Mouse (Mus musculus) CD4-positive naive resting alpha-beta T cell, adult 57 days (primary cell): Measurements from ENCODE around the gene Bspry. TPM values are rescaled to one million over a fixed set of nuclear protein-coding genes. Genes with fewer than 3 reads are reported as not detected.

ENCODE experiments used
- total RNA-seq: library from RNA; stranded (reverse); gene quantifications from one replicate; pipeline ENCODE4 v1.2.4, GENCODE M21; 2023

The Bspry gene
- total RNA-seq, result 0.95 TPM

DNA sequence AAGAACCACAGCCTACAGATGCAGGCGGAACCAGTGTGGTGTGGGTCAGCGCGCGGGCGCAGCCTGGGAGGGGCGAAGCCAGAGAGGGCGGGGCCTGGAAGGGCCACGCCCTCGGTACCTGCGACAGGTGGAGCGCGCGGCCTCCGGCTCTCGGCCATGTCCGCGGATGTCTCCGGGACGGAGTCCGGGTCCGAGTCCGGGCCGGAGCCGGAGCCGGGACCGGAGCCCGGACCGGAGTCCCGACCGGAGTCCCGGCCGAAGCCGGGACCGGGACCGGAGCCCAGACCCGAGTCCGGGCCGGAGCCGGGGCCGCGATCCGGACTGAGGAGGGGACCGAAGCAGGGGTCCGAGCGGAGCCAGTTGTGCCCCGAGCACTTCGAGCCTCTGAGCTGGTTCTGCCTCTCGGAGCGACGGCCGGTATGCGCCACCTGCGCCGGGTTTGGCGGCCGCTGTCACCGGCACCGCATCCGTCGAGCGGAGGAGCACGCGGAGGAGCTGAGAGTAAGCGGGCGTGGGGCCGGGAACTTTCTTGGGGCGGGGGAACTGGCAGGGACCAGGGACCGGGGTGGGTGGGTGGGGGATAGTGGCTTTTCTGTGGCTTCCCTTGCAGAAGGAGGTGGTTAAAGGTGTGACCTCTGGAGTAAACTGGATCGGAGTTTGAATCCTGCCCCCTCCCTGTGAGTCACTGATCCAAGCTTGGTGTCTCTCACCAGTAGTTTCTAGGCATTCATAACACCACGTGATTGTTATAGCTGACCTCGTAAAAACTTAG lies at the start of gene Bspry:
Gene Bspry, plus strand, starts transcription at position 117 of the 772 bp plus-strand sequence.

DNA sequence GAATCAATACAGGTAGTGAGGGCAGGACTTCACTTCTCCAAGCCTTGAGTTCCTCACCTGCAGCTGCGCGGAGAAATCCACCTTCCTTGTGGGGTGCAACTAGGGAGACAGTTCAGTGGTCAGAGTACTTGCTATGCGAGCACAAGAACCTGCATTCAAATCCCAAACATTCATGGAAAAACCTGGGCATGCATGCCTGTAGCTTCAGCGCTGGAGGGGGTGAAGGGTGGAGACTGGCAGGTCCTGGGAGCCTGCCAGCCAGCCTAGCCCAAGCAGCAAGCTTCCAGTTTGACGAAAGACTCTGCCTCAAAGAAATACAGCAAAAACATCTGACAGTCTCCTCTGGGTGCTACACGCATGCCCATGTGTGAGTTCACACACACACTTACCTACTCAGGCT lies 44.8 kb upstream of the Bspry start, which contains the start of gene Rnf183:
Gene Rnf183, minus strand, starts transcription at position 172 of the 400 bp plus-strand sequence.

DNA sequence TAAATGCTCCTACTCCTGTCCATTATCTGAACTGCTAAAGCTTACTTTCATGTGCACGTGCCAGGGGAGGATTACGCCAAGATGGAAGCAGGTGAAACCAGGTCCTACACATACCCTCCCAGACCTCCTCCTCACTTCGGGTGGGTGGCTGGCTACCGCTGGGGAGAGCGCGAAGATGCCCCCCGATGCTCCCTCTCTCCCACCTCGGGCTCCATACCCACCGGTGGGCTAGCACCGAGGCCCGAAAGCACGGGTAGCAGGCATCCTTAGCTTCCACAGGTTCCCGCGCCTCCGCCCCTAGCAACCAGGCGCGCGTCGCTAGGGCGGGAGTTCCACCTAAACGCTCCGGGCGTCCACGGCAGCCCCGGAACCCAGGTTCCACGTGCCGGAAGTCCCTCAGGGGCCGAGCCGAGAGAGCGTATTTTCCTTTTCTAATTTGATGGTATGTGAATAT lies 9.2 kb upstream of the Bspry start, which contains the start of gene Wdr31:
Gene Wdr31, minus strand, starts transcription at position 299 of the 454 bp plus-strand sequence.

DNA sequence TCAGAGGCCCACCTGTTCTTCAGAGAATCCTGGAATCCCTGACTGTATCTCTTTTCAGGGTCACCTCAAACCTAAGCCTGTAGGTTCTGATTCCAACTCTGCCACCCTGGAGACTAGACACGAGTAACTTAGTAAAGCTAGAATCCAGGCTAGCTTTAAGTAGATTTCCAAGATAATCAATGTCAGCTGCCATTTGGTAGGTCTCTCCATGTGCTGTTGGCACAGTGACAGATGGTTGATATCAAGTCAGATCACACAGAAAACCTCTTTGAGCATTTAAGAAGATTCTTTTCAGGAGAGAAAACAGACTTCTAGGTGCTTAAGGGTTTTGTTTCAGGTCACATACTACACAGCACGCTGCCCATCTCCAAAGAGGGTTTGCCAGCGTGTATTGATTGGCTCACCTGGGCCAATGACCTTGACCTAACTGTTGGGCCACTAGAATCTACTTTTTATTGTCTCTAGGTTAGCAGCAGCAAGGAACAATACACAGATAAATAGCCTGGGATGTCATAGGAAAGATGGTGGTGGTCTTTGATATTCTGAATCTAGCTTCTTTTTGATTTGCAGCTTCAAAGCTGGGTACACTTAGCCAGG lies 23.6 kb downstream of the Bspry start, which contains the start of gene Hdhd3:
Gene Hdhd3, minus strand, starts transcription at position 94 of the 597 bp plus-strand sequence.

DNA sequence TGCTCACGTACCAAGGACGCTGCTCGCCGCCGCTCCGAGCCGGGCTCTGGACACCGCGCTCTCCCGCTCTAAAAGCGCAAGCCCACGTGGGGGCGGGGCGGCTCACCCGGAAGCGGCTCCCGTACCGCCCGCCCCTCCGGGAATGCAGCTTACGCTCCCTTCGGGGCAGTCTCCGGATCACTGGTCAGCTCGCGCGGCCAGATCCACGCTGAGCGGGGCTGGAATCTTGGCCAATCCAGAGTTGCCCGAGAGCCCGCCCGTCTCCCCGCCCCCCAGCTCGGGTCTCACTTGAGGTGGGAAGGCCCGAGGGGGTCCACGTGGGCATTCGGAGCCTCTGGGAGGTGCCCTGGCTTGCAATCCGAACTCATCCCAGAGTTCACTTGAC lies 40.0 kb downstream of the Bspry start, which contains the start of gene Alad:
Gene Alad, minus strand, starts transcription at position 70 of the 385 bp plus-strand sequence.

DNA sequence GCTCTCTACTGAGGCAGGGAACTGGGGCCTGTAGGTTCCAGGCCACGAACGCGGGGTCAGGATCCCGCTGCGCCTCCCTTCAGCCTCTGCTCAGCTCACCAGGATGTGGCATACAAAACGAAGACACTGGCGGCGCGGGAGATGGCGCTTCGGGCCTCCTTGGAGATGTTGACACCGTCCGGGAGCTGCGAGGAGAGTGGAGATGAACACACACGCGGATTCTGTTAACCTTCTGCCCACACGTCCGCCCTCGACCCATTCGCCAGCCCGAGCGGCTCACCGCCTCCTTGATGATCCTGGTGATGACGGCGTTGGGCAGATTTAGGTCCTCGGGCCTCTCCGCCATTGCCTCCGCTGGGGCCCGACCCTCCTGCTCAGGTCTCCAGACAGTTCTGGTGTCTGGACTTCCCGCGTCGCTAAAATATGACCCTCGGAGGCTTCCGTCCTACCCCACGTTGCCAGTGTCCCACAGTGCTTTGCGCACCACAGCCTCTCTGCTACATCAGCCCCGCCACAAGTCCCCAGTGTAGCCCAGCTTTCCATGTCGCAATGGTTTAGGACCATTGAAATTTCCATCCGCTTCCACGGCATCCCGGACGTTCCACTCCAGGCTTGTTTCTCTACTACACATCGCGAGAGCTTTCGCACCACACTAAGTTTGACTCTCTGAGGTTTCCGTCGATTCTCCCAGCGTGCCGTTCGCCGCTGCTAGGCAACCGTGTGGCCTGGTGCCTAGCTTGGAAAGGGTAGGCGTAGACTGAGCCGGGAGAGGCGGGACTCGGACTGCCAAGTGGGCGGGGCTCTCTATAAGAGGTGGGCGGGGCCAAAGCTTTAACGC lies 45.0 kb downstream of the Bspry start, which contains the start of the genes Pole3 and 4933430I17Rik:
Gene Pole3, minus strand, starts transcription at position 418 of the 838 bp plus-strand sequence.
Gene 4933430I17Rik, plus strand, starts transcription at position 719 of the 838 bp plus-strand sequence.

Other genes with a start within 250 kb of the Bspry start
- gene Zfp37, start 249.0 kb upstream of the Bspry start, total RNA-seq, result not detected
- 4.0 TPM for gene Slc31a2, start 217.5 kb upstream of the Bspry start, total RNA-seq
- gene Fkbp15, start 119.5 kb upstream of the Bspry start, total RNA-seq, result 76.0 TPM
- gene Slc31a1, start 119.3 kb upstream of the Bspry start, total RNA-seq, result 9.2 TPM
- gene Cdc26, start 71.4 kb upstream of the Bspry start, total RNA-seq, result 41.9 TPM
- gene Prpf4, start 71.3 kb upstream of the Bspry start, total RNA-seq, result 21.8 TPM
- not detected for gene Rnf183, start 44.8 kb upstream of the Bspry start, total RNA-seq
- gene Wdr31, start 9.2 kb upstream of the Bspry start, total RNA-seq, result not detected
- gene Hdhd3, start 23.4 kb downstream of the Bspry start, total RNA-seq, result not detected
- 12.1 TPM for gene Alad, start 39.9 kb downstream of the Bspry start, total RNA-seq
- 16.0 TPM for gene Pole3, start 45.0 kb downstream of the Bspry start, total RNA-seq
- gene 4933430I17Rik, start 45.3 kb downstream of the Bspry start, total RNA-seq, result 2.6 TPM
- 81.4 TPM for gene Rgs3, start 79.8 kb downstream of the Bspry start, total RNA-seq